Mouse (Mus musculus): Measurements from ENCODE around the gene Anxa5. TPM values are rescaled to one million over a fixed set of nuclear protein-coding genes. Genes with fewer than 3 reads are reported as not detected.

The Anxa5 gene
- 100 to 1,000 TPM; 121 to 159 TPM for total RNA-seq (2023)

DNA sequence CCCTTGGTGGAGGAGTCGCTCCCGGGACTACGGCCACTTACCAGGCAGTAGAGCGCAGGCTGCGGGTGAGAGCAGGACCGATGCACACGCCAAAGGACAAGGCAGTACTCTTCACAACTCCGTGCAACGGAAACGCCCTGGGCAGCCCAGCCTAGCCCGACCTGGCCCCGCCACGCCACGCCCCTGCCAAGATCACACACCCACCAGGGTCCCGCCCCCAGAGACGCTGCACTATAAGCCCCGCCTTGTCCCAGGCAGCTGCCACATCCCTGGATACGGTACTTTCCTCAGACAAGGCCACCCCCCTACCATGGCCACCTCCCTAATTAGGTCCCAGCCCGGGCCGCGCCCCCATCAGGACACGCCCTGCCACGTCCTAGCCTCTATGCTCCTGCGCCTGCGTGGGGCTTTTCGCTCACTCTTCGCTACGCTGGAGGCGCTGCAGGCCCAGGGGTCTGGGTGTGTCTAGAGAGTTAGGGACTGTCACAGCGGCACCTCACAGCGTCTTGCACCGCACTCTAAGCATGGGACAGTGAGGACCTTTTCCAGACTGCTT is at the start of gene Anxa5, which contains the start of gene 1810062G17Rik:
Gene Anxa5 (minus strand): TSS at position 363 of the 556 bp plus-strand sequence.
Gene 1810062G17Rik (plus strand): TSS at position 406 of the 556 bp plus-strand sequence.

DNA sequence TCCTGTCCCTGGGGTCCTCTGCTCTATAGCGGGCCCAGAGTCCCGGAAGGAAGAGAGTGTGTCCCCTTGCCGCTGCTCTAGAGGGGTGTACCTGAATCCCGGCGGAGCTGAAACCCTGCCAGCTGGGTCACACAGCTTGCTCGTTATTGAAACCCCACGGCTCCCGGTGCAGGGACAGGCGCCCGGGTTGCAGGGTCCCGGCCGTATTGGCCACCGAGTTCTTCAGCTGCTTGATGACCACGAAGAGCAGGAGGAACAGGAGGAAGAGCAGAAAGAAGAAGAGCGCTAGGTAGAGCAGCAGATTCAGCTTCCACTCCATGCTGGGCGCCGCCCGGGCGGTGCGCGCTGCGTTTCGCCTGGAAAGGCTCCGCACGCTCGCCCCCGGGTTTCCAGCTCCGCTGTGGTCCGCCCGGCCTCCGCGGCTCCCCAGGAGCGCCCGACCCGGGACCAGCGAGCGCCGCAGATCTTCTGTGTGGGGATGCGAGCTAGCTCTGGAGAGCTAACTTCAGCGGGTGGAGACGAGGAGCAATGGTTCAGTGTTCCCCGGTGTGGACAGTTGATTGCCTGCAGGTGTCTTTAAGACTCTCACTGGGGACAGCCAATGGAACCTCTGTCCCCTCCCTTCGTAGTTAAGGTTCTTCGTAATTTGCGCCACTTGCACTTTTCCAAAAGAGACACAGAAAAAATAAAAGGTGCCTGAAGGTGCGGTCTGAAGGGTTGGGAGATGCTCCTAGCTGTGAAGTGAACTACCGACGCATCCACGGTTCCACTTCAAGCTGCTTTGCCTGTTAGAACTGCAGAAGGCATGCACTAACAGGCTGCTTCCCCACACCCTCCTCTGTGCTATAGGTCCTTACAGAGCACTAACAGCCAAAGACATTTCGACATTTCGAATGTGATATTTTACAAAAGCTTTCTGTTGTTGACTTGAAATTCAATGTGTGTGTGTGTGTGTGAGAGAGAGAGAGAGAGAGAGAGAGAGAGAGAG is 45.7 kb upstream of the Anxa5 start, which contains the start of gene Gm11549:
Gene Gm11549 (minus strand): TSS at position 741 of the 988 bp plus-strand sequence.

Other genes starting within 250 kb of the Anxa5 start
- gene 1810062G17Rik, start within 50 bp of the Anxa5 start, total RNA-seq (2023) = under 1 TPM in 1 of 2 experiments, not detected in 1; 0.53 TPM
- gene Gm11549, start 45.9 kb upstream of the Anxa5 start, total RNA-seq (2023) = not detected
- gene Exosc9, start 76.7 kb upstream of the Anxa5 start, total RNA-seq (2023) = 10 to 100 TPM; 13.0 to 16.5 TPM
- 10 to 100 TPM; 80.2 to 83.8 TPM for gene Ccna2, start 96.3 kb upstream of the Anxa5 start, total RNA-seq (2023)
- gene Bbs7, start 137.6 kb upstream of the Anxa5 start, total RNA-seq (2023) = under 1 TPM; 0.51 to 0.71 TPM
- not detected for gene Trpc3, start 214.3 kb upstream of the Anxa5 start, total RNA-seq (2023)

Data from neutrophil, adult 59 days (primary cell).